Mouse (Mus musculus): ENCODE measurements around the gene Ppp1r10. TPM values are rescaled to one million over a fixed set of nuclear protein-coding genes. Genes with fewer than 3 reads are reported as not detected.

Ppp1r10 gene
- polyA plus RNA-seq, 1 experiment from 2014 or later = 34.3 TPM

DNA sequence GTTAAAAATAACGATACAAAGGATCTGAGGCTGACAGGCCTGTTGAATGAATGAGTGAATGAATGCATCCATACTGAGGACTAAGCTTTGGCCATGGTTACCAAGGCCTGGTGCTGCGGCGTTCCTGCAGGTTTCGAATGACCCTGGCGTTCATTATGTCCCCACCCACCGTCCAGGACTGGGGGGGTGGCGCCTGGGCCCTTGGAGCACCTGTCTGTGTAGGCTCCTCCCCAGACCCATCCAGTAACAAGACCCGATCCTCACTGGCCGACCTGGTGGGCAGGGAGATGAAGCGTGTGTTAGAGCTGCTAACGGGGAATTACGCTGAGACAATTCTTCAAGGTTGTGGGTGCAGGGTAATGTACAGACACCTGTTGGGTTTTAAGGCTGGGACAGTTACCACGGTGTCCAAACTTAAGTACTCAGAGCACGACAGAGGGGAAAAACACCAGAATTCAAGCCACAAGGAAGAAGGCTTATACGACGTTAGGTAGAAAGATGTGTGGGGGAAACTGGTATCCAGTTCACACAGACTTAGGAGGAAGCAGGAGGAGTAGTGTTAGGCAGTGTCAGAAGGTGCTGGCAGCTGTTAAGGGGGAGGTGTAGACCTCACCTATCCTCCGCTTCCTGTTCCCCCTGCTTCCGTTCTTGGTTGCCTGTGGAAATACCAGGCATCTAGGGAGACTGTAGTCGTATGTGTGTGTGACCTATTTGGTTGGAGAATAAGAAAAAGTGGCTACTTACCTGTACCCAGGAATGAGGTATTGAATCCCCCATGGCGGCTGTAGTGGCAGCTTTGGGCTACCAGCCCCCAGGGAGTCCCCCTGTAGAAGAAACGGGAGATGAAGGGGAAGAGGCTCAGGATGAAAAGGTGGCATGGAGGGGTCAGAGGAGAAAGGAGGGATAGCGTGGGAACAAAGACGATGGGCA is 18.3 kb upstream of the Ppp1r10 start:
- H3K36me3 ChIP-seq (ENCODE audit: control insufficient read depth, insufficient read depth, low read length) = 0 out of 2 replicates have a peak, but pooled peaks cover 1% of the 10 kb centered on the region
- H3K4me3 ChIP-seq (replicated peaks; ENCODE audit: low read length) = peak overlapping the region; percentile 88

DNA sequence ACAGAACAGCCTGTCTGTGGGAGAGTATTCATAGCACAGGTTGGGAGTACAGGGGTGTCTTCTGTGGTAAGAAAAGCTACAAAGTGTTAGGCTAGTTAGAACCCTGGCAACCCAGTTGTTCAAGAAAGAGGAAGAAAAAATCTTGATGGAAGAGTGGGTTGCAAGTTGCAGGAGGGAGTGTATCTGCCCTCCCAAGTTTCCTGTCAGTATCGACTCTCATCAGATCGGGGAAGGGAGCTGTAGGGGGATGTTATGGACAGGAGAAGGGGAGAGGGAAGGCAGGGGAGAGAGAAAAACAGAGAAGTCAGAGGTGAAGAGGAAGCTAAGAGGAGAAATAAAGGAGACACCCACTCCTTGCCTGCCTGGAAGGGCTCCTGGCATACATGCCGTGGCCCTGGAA is 15.6 kb upstream of the Ppp1r10 start:
- 84% methylated on average over 3 of the region's 3 CpGs for WGBS
- ATAC-seq (ENCODE audit: insufficient read depth, low FRiP score) = no peak
- H3K4me1 ChIP-seq (ENCODE audit: control insufficient read depth, insufficient read depth, low read length) = peaks cover 8% of the 10 kb centered on the region
- no peak overlapping the region for H3K4me2 ChIP-seq (ENCODE audit: low read depth, low read length)
- H3K36me3 ChIP-seq (ENCODE audit: control insufficient read depth, insufficient read depth, low read length) = 0 out of 2 replicates have a peak, but pooled peaks cover 11% of the 10 kb centered on the region
- no peaks in the 10 kb centered on the region for H3K27me3 ChIP-seq (ENCODE audit: control insufficient read depth, insufficient read depth, low read length)
- no peak overlapping the region for H3K4me3 ChIP-seq (replicated peaks; ENCODE audit: low read length)
- H3K9ac ChIP-seq (ENCODE audit: low read length) = no peak overlapping the region
- no peaks in the 10 kb centered on the region for H3K9me3 ChIP-seq (replicated peaks; ENCODE audit: control insufficient read depth, low read length)
- H3K27ac ChIP-seq (ENCODE audit: low read length) = no peak overlapping the region

More for the DNA sequence above, 18.3 kb upstream of the Ppp1r10 start:
- Histone ChIP-seq H3K9ac (ENCODE audit: low read length) (peak overlapping the region; percentile 93), H3K9me3 (replicated peaks; ENCODE audit: control insufficient read depth, low read length) (no peaks in the 10 kb centered on the region), H3K4me2 (ENCODE audit: low read depth, low read length) (peak overlapping the region; percentile 49), H3K4me1 (ENCODE audit: control insufficient read depth, insufficient read depth, low read length) (peaks cover 8% of the 10 kb centered on the region), H3K27ac (ENCODE audit: low read length) (no peak overlapping the region), H3K27me3 (ENCODE audit: control insufficient read depth, insufficient read depth, low read length) (no peaks in the 10 kb centered on the region)
- 38% methylated on average over 23 of the region's 23 CpGs for WGBS
- peak; percentile 48; the same call in 1 of the 2 replicates for ATAC-seq (ENCODE audit: insufficient read depth, low FRiP score)

DNA sequence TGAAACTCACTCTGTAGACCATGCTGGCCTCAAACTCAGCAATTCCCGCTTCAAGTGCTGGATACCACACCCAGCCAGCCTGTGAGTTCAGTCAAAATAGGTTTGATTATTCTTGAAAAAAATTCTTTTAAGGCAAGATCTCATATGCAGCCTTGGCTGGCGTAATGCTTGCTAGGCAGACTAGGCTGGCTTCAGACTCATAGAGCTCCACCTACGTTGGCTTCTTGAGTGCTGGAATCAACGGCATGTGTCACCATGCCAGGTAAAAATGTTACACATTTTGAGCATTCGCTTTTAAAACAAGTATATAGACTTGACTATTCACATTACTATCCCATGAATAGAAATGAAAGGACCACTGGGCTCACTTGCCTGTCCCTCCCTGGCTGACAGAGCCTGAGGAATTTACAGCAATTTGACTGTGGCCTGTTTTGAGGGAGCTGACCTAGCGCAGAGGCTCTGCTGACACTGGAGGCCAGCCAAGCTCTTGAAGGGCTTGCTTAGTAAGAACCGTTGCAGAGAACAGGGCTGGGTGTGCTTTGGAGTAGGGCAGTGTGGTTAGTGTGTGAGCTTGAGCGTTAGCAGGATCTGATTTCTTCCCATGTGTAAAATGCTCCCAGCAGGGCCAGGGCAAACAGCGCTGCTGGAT is 12.8 kb upstream of the Ppp1r10 start:
- H3K36me3 ChIP-seq (ENCODE audit: control insufficient read depth, insufficient read depth, low read length) = 0 out of 2 replicates have a peak, but pooled peaks cover 11% of the 10 kb centered on the region

DNA sequence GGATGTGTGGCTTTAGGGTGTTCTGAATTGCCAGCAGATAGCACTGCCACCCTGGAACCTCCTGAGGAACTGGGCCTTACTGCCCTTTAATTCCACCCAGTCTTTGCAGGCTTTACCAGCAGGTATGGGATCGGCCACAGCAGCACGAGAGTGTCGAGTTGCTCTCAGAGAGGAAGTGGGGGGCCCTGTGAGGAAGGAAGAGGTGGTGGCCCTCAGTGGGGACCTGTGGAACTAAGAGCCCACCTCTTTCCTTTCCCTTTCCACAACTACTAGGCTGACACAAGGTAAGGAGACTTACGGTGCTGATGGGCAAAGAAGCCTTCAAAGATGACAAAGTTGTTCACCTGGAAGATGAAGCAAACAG is 12.3 kb upstream of the Ppp1r10 start:
- no peak overlapping the region for H3K4me3 ChIP-seq (replicated peaks; ENCODE audit: low read length)
- ATAC-seq (ENCODE audit: insufficient read depth, low FRiP score) = no peak
- H3K9me3 ChIP-seq (replicated peaks; ENCODE audit: control insufficient read depth, low read length) = no peaks in the 10 kb centered on the region
- 0 out of 2 replicates have a peak, but pooled peaks cover 11% of the 10 kb centered on the region for H3K36me3 ChIP-seq (ENCODE audit: control insufficient read depth, insufficient read depth, low read length)
- no peak overlapping the region for H3K27ac ChIP-seq (ENCODE audit: low read length)
- no peak overlapping the region for H3K9ac ChIP-seq (ENCODE audit: low read length)
- H3K4me2 ChIP-seq (ENCODE audit: low read depth, low read length) = no peak overlapping the region
- WGBS = 78% methylated on average over 4 of the region's 4 CpGs
- peaks cover 5% of the 10 kb centered on the region for H3K4me1 ChIP-seq (ENCODE audit: control insufficient read depth, insufficient read depth, low read length)
- no peaks in the 10 kb centered on the region for H3K27me3 ChIP-seq (ENCODE audit: control insufficient read depth, insufficient read depth, low read length)

More for the DNA sequence above, 12.8 kb upstream of the Ppp1r10 start:
- 87% methylated on average over 9 of the region's 9 CpGs for WGBS
- H3K27me3 ChIP-seq (ENCODE audit: control insufficient read depth, insufficient read depth, low read length) = no peaks in the 10 kb centered on the region
- H3K4me2 ChIP-seq (ENCODE audit: low read depth, low read length) = no peak overlapping the region
- H3K4me3 ChIP-seq (replicated peaks; ENCODE audit: low read length) = no peak overlapping the region
- no peak overlapping the region for H3K27ac ChIP-seq (ENCODE audit: low read length)
- no peak for ATAC-seq (ENCODE audit: insufficient read depth, low FRiP score)
- no peaks in the 10 kb centered on the region for H3K4me1 ChIP-seq (ENCODE audit: control insufficient read depth, insufficient read depth, low read length)
- H3K9ac ChIP-seq (ENCODE audit: low read length) = no peak overlapping the region
- H3K9me3 ChIP-seq (replicated peaks; ENCODE audit: control insufficient read depth, low read length) = no peaks in the 10 kb centered on the region

DNA sequence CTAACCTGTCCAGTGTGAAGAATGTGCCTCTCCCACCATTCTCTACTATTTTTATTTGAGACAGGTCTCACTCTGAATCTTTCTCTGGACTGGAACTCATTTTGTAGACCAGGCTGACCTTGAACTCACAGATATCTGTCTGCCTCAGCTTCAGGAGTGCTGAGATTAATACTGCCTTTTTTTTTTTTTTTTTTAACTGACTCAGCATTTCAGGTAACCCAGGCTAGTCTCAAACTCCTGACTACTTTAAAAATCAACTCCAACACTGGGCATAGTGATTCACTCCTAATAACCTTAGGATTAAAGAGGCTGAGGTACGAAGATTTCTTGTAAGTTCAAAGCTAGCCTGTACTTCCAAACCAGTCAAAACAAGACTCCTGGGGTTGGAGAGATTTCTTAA is 10.6 kb upstream of the Ppp1r10 start:
- no peak for ATAC-seq (ENCODE audit: insufficient read depth, low FRiP score)
- WGBS = 95% methylated on average over 1 of the region's 1 CpGs
- no peaks in the 10 kb centered on the region for H3K9me3 ChIP-seq (replicated peaks; ENCODE audit: control insufficient read depth, low read length)
- H3K36me3 ChIP-seq (ENCODE audit: control insufficient read depth, insufficient read depth, low read length) = 0 out of 2 replicates have a peak, but pooled peaks cover 11% of the 10 kb centered on the region
- H3K27ac ChIP-seq (ENCODE audit: low read length) = no peak overlapping the region
- peaks cover 12% of the 10 kb centered on the region for H3K4me1 ChIP-seq (ENCODE audit: control insufficient read depth, insufficient read depth, low read length)
- H3K4me3 ChIP-seq (replicated peaks; ENCODE audit: low read length) = no peak overlapping the region
- no peak overlapping the region for H3K4me2 ChIP-seq (ENCODE audit: low read depth, low read length)
- H3K9ac ChIP-seq (ENCODE audit: low read length) = no peak overlapping the region
- no peaks in the 10 kb centered on the region for H3K27me3 ChIP-seq (ENCODE audit: control insufficient read depth, insufficient read depth, low read length)

DNA sequence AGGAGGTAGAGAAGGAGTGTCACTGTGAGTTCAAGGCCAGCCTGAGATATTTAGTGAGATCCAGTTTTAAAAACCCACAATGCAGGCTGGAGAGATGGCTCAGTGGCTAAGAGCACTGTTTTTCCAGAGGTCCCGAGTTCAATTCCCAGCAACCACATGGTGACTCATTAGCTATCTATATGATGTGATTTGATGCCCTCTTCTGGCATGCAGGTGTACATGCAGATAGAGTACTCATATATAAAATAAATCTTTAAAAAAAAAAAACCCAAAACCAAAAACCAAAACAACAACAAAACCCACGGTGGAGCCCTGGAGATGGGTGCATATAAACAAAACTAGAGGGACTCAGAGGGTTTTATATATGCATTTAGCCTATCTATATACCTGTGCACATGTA is 8.6 kb upstream of the Ppp1r10 start:
- Histone ChIP-seq H3K4me1 (ENCODE audit: control insufficient read depth, insufficient read depth, low read length) (peaks cover 12% of the 10 kb centered on the region), H3K36me3 (ENCODE audit: control insufficient read depth, insufficient read depth, low read length) (0 out of 2 replicates have a peak, but pooled peaks cover 16% of the 10 kb centered on the region), H3K4me2 (ENCODE audit: low read depth, low read length) (no peak overlapping the region), H3K9me3 (replicated peaks; ENCODE audit: control insufficient read depth, low read length) (no peaks in the 10 kb centered on the region), H3K4me3 (replicated peaks; ENCODE audit: low read length) (no peak overlapping the region), H3K27me3 (ENCODE audit: control insufficient read depth, insufficient read depth, low read length) (no peaks in the 10 kb centered on the region), H3K9ac (ENCODE audit: low read length) (no peak overlapping the region), H3K27ac (ENCODE audit: low read length) (no peak overlapping the region)
- WGBS = 79% methylated on average over 2 of the region's 2 CpGs
- no peak for ATAC-seq (ENCODE audit: insufficient read depth, low FRiP score)

DNA sequence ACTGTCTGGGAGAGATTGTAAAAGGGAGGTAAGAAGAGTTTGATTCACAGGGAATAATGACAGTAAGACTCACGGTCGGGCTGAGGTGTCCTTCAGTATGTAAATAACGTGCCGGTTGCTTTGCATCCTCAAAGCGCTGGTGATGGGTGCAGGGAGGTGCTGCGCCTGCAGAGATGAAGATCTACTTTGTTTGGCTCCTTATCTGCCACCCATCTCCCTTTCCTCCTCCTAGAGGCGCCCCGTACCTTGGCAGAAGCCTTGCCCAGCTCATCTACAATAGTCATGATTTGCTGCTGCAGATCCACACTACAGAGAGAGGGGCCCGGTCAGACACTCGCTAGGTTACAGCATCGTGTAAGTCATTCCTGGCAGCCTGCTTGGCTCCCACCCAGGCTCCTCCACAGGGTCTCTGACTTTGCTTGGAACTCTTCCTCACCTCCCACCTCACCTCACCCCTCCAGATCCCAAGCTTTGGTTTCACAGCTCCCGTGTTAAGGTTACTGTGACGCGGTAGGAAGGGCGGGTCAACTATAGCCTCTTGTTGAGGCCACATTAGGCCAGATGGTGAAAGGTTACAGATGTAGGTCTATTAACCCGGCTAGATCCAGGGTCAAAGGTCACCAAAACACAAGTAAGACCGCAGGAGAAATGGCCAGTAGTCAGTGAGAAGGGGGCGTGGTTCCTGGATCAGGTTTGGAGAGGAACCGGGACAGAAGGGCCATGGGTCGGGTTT is 6.9 kb upstream of the Ppp1r10 start:
- H3K4me2 ChIP-seq (ENCODE audit: low read depth, low read length) = peak overlapping the region; percentile 99
- peak overlapping the region; percentile 81 for H3K9ac ChIP-seq (ENCODE audit: low read length)
- H3K4me1 ChIP-seq (ENCODE audit: control insufficient read depth, insufficient read depth, low read length) = peaks cover 12% of the 10 kb centered on the region
- ATAC-seq (ENCODE audit: insufficient read depth, low FRiP score) = peak; percentile 25; the same call in 1 of the 2 replicates
- H3K36me3 ChIP-seq (ENCODE audit: control insufficient read depth, insufficient read depth, low read length) = peaks cover 20% of the 10 kb centered on the region; the same call in 1 of the 2 replicates
- peak overlapping the region; percentile 66 for H3K4me3 ChIP-seq (replicated peaks; ENCODE audit: low read length)
- WGBS = 16% methylated on average over 20 of the region's 20 CpGs
- no peaks in the 10 kb centered on the region for H3K27me3 ChIP-seq (ENCODE audit: control insufficient read depth, insufficient read depth, low read length)
- H3K27ac ChIP-seq (ENCODE audit: low read length) = peak overlapping the region; percentile 60
- no peaks in the 10 kb centered on the region for H3K9me3 ChIP-seq (replicated peaks; ENCODE audit: control insufficient read depth, low read length)

DNA sequence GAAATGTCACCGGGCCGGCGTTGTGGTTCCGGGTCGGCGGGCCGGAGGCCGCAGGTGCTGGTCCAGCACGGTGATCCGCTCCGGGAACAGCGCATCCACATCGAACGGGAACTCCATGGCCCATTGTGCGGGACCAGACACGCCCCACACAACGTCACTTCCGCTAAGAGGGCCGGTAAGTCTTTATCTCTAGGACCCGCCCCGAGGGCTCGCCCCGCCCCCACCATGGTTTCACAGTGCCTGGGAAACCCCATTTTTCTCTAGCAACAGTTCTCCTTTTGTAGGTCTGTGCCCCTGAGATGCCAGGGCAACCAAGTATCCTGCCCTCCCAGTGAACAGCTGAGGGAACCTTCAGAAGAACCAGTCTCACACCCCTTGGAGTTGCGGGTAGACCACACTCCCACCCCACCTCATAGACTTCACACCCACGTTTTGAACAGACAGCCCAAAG is 6.3 kb upstream of the Ppp1r10 start, which contains the start of gene Atat1:
Gene Atat1, minus strand, starts transcription at position 157 of the 451 bp plus-strand sequence.
- no peaks in the 10 kb centered on the region for H3K9me3 ChIP-seq (replicated peaks; ENCODE audit: control insufficient read depth, low read length)
- peak within 1 kb of the TSS; percentile 99 for H3K4me2 ChIP-seq (ENCODE audit: low read depth, low read length)
- peak within 1 kb of the TSS; percentile 66 for H3K4me3 ChIP-seq (replicated peaks; ENCODE audit: low read length)
- H3K27me3 ChIP-seq (ENCODE audit: control insufficient read depth, insufficient read depth, low read length) = no peaks in the 10 kb centered on the region
- WGBS = 2% methylated on average over 25 of the region's 25 CpGs
- peaks cover 12% of the 10 kb centered on the region for H3K4me1 ChIP-seq (ENCODE audit: control insufficient read depth, insufficient read depth, low read length)
- peak within 1 kb of the TSS; percentile 81 for H3K9ac ChIP-seq (ENCODE audit: low read length)
- ATAC-seq (ENCODE audit: insufficient read depth, low FRiP score) = peak; percentile 91
- H3K27ac ChIP-seq (ENCODE audit: low read length) = peak within 1 kb of the TSS; percentile 83
- peaks cover 23% of the 10 kb centered on the region; the same call in 1 of the 2 replicates for H3K36me3 ChIP-seq (ENCODE audit: control insufficient read depth, insufficient read depth, low read length)

All from stomach, embryonic 16.5 days (tissue).